Comparison of ENCODE assay signal across 15 mouse cellular contexts in the genomic region with DNA sequence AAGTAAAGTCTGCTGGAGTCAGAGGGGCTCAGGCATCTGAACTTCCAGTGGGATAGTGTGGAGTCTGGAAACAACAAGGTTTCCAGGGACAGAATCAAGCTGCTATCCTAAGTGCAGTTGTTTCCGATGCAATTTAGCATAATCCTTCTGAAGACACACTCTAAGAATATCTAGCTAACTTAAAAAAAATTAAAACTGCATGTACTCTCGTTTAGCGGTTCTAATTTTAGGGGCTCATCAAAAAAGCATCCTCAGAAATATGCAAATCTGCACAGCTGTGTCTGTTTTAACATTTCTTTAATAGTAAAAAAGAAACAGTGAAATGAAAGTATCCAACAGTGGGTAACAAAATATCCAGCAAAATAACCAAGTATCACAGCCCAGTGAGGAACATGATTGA.
"Had no signal": no experiment of that assay in that cellular context is flagged by ENCODE, and none has a peak within 500 bp of the region (broad histone marks: within the 10 kb centered on the region; RNA-seq: fewer than 3 reads in every experiment).

No protein-coding gene starts in this region.

- H3K4me3 ChIP-seq: lung, embryonic 15.5 days; megakaryocyte, embryonic 14.5 days; midbrain, embryonic 13.5 days; midbrain, embryonic 15.5 days; neural tube, embryonic 12.5 days; stomach, embryonic 15.5 days had no signal

- H3K36me3 ChIP-seq: lung, embryonic 15.5 days; midbrain, embryonic 13.5 days; midbrain, embryonic 15.5 days; neural tube, embryonic 12.5 days; stomach, embryonic 15.5 days had no signal

- DNase-seq: liver, postnatal 0 days; lung, adult 2 months; lung, postnatal 14 days; lung, postnatal 36 days; right cerebral cortex, postnatal 14 days had no signal

- H3K27me3 ChIP-seq: lung, embryonic 15.5 days; midbrain, embryonic 13.5 days; midbrain, embryonic 15.5 days; neural tube, embryonic 12.5 days; stomach, embryonic 15.5 days had no signal

- H3K4me2 ChIP-seq: lung, embryonic 15.5 days; midbrain, embryonic 11.5 days; midbrain, embryonic 13.5 days; midbrain, embryonic 15.5 days; neural tube, embryonic 12.5 days; stomach, embryonic 15.5 days had no signal

- ATAC-seq: liver, postnatal 0 days; lung, postnatal 0 days; midbrain, embryonic 13.5 days; midbrain, embryonic 15.5 days had no signal

- H3K27ac ChIP-seq: lung, embryonic 15.5 days; macrophage; midbrain, embryonic 13.5 days; midbrain, embryonic 15.5 days; neural tube, embryonic 12.5 days; stomach, embryonic 15.5 days; stomach, postnatal 0 days had no signal

- H3K9ac ChIP-seq: liver, postnatal 0 days; lung, embryonic 15.5 days; midbrain, embryonic 13.5 days; midbrain, embryonic 15.5 days; neural tube, embryonic 12.5 days; stomach, embryonic 15.5 days had no signal

- H3K9me3 ChIP-seq: lung, embryonic 15.5 days; megakaryocyte, embryonic 14.5 days; midbrain, embryonic 13.5 days; midbrain, embryonic 15.5 days; neural tube, embryonic 12.5 days; stomach, embryonic 15.5 days had no signal

- H3K4me1 ChIP-seq: lung, embryonic 15.5 days; megakaryocyte, embryonic 14.5 days; midbrain, embryonic 13.5 days; midbrain, embryonic 15.5 days; neural tube, embryonic 12.5 days; stomach, embryonic 15.5 days had no signal
